Mouse (Mus musculus) MEL (cell line): ENCODE results near the gene Hsp90b1. TPM values are rescaled to one million over a fixed set of nuclear protein-coding genes. Genes with fewer than 3 reads are reported as not detected.

ENCODE experiments used
- DNase-seq: peaks from one replicate; pipeline ENCODE4 v3.0.0; 2011; ENCODE audit warnings: low read depth, low spot score
- H3K27ac ChIP-seq: 2 replicates; pipeline ENCODE4 v1.5.1; 2012; ENCODE audit warnings: low read depth, mild to moderate bottlenecking, control low read depth, low read length, moderate library complexity; ENCODE audit not compliant: control insufficient read depth
- H3K27me3 ChIP-seq, 2 experiments: fragments of 150-350 bp in 1 of 2; sonication (generic) in 1 of 2; 2 replicates each; pipeline ENCODE4 v1.6.1; 2012; ENCODE audit warnings: low read length in 2 of 2, mild to moderate bottlenecking in 2 of 2, improper control_type of control experiment in 1 of 2, moderate library complexity in 1 of 2; ENCODE audit not compliant: insufficient read depth in 2 of 2, control insufficient read depth in 1 of 2
- H3K36me3 ChIP-seq, 2 experiments: 2 replicates each; pipeline ENCODE4 v1.6.1; 2012 to 2014; ENCODE audit warnings: low read length in 2 of 2, improper control_type of control experiment in 1 of 2, inconsistent platforms in 1 of 2, mild to moderate bottlenecking in 1 of 2; ENCODE audit not compliant: insufficient read depth in 2 of 2, control insufficient read depth in 1 of 2
- H3K4me1 ChIP-seq, 2 experiments: fragments of 150-350 bp in 1 of 2; sonication (generic) in 1 of 2; 2 replicates each; pipeline ENCODE4 v1.6.1; 2012; ENCODE audit warnings: low read length in 2 of 2, improper control_type of control experiment in 1 of 2, mild to moderate bottlenecking in 1 of 2; ENCODE audit not compliant: insufficient read depth in 2 of 2, control insufficient read depth in 1 of 2
- H3K4me3 ChIP-seq, 2 experiments: fragments of 150-350 bp in 1 of 2; sonication (generic) in 1 of 2; 2 replicates each; pipeline ENCODE4 v1.5.1; 2012; ENCODE audit warnings: low read depth in 2 of 2, low read length in 2 of 2, mild to moderate bottlenecking in 2 of 2, moderate library complexity in 2 of 2, control low read depth in 1 of 2, improper control_type of control experiment in 1 of 2; ENCODE audit not compliant: control insufficient read depth in 1 of 2, insufficient read depth in 1 of 2
- H3K79me2 ChIP-seq: 2 replicates; pipeline ENCODE4 v1.6.1; 2012; ENCODE audit warnings: mild to moderate bottlenecking, low read length, moderate library complexity; ENCODE audit not compliant: control insufficient read depth, poor library complexity, insufficient read depth
- H3K9ac ChIP-seq: 2 replicates; pipeline ENCODE4 v1.6.1; 2012; ENCODE audit warnings: low read depth, mild to moderate bottlenecking, control low read depth, low read length, moderate library complexity; ENCODE audit not compliant: control insufficient read depth, poor library complexity, severe bottlenecking
- H3K9me3 ChIP-seq: fragments of 150-350 bp; sonication (generic); replicated peaks from 2 replicates; pipeline ENCODE4 v1.6.1; 2012; ENCODE audit warnings: mild to moderate bottlenecking, low read length, improper control_type of control experiment, moderate library complexity; ENCODE audit not compliant: insufficient read depth
- BHLHE40 ChIP-seq: IDR thresholded peaks from 2 replicates; pipeline ENCODE4 v1.6.1; 2012; ENCODE audit warnings: low read depth, mild to moderate bottlenecking, inconsistent platforms, low read length, improper control_type of control experiment, borderline replicate concordance
- CHD1 ChIP-seq: IDR thresholded peaks from 2 replicates; pipeline ENCODE4 v1.6.1; 2012; ENCODE audit warnings: low read depth, mild to moderate bottlenecking, inconsistent platforms, low read length, improper control_type of control experiment
- CHD2 ChIP-seq: IDR thresholded peaks from 2 replicates; pipeline ENCODE4 v1.6.1; 2011; ENCODE audit warnings: low read length, improper control_type of control experiment
- ELF1 ChIP-seq: IDR thresholded peaks from 2 replicates; pipeline ENCODE4 v1.6.1; 2014; ENCODE audit warnings: low read depth, mild to moderate bottlenecking, inconsistent platforms, low read length, improper control_type of control experiment, moderate library complexity
- ETS1 ChIP-seq: IDR thresholded peaks from 2 replicates; pipeline ENCODE4 v1.6.1; 2012; ENCODE audit warnings: low read depth, mild to moderate bottlenecking, inconsistent platforms, low read length, improper control_type of control experiment, moderate library complexity
- GATA1 ChIP-seq: IDR thresholded peaks from 2 replicates; pipeline ENCODE4 v1.6.1; 2011; ENCODE audit warnings: low read depth, low read length, improper control_type of control experiment
- HCFC1 ChIP-seq: IDR thresholded peaks from 2 replicates; pipeline ENCODE4 v1.6.1; 2012; ENCODE audit warnings: low read depth, mild to moderate bottlenecking, inconsistent platforms, low read length, improper control_type of control experiment, moderate library complexity
- KAT2A ChIP-seq: conservative IDR thresholded peaks from 2 replicates; pipeline ENCODE4 v1.6.1; 2012; ENCODE audit warnings: low read depth, low read length, improper control_type of control experiment, inconsistent platforms
- MAFK ChIP-seq: IDR thresholded peaks from 2 replicates; pipeline ENCODE4 v1.6.1; 2011; ENCODE audit warnings: low read depth, mild to moderate bottlenecking, low read length, improper control_type of control experiment, borderline replicate concordance
- MAX ChIP-seq: IDR thresholded peaks from 2 replicates; pipeline ENCODE4 v1.6.1; 2011; ENCODE audit warnings: low read length, improper control_type of control experiment
- MAZ ChIP-seq: IDR thresholded peaks from 2 replicates; pipeline ENCODE4 v1.6.1; 2012; ENCODE audit warnings: low read depth, mild to moderate bottlenecking, inconsistent platforms, low read length, improper control_type of control experiment
- MXI1 ChIP-seq: IDR thresholded peaks from 2 replicates; pipeline ENCODE4 v1.6.1; 2011; ENCODE audit warnings: mild to moderate bottlenecking, low read depth, low read length, improper control_type of control experiment
- MYB ChIP-seq: IDR thresholded peaks from 2 replicates; pipeline ENCODE4 v1.6.1; 2011; ENCODE audit warnings: mild to moderate bottlenecking, low read depth, low read length, improper control_type of control experiment
- MYC ChIP-seq: IDR thresholded peaks from 2 replicates; pipeline ENCODE4 v1.6.1; 2011; ENCODE audit warnings: low read depth, mild to moderate bottlenecking, low read length, improper control_type of control experiment, moderate library complexity
- NELFE ChIP-seq: IDR thresholded peaks from 2 replicates; pipeline ENCODE4 v1.6.1; 2011; ENCODE audit warnings: low read depth, low read length, improper control_type of control experiment
- NRF1 ChIP-seq: IDR thresholded peaks from 2 replicates; pipeline ENCODE4 v1.6.1; 2014; ENCODE audit warnings: low read depth, mild to moderate bottlenecking, inconsistent platforms, low read length, improper control_type of control experiment, moderate library complexity; ENCODE audit not compliant: poor library complexity, insufficient read depth, severe bottlenecking
- POLR2A ChIP-seq, 2 experiments: IDR thresholded peaks; 2 replicates each; pipeline ENCODE4 v1.6.1; 2011 to 2012; ENCODE audit warnings: low read length in 2 of 2, mild to moderate bottlenecking in 2 of 2, control low read depth in 1 of 2, improper control_type of control experiment in 1 of 2, low read depth in 1 of 2, moderate library complexity in 1 of 2; ENCODE audit not compliant: control insufficient read depth in 1 of 2, insufficient read depth in 1 of 2, poor library complexity in 1 of 2
- RCOR1 ChIP-seq: IDR thresholded peaks from 2 replicates; pipeline ENCODE4 v1.6.1; 2012; ENCODE audit warnings: low read depth, mild to moderate bottlenecking, inconsistent platforms, low read length, improper control_type of control experiment
- SIN3A ChIP-seq: IDR thresholded peaks from 2 replicates; pipeline ENCODE4 v1.6.1; 2012; ENCODE audit warnings: low read length, improper control_type of control experiment, inconsistent platforms
- SMC3 ChIP-seq: IDR thresholded peaks from 2 replicates; pipeline ENCODE4 v1.6.1; 2011; ENCODE audit warnings: low read depth, low read length, improper control_type of control experiment
- TBP ChIP-seq: IDR thresholded peaks from 2 replicates; pipeline ENCODE4 v1.8.0; 2011; ENCODE audit warnings: low read depth, low read length, improper control_type of control experiment
- UBTF ChIP-seq: IDR thresholded peaks from 2 replicates; pipeline ENCODE4 v1.6.1; 2012; ENCODE audit warnings: low read depth, mild to moderate bottlenecking, inconsistent platforms, low read length, improper control_type of control experiment, moderate library complexity, borderline replicate concordance; ENCODE audit not compliant: insufficient read depth
- USF2 ChIP-seq, 2 experiments: IDR thresholded peaks; 2 replicates each; pipeline ENCODE4 v1.6.1; 2011 to 2012; ENCODE audit warnings: improper control_type of control experiment in 2 of 2, low read length in 2 of 2, borderline replicate concordance in 1 of 2, inconsistent platforms in 1 of 2, low read depth in 1 of 2, mild to moderate bottlenecking in 1 of 2; ENCODE audit not compliant: insufficient read depth in 1 of 2
- ZMIZ1 ChIP-seq: IDR thresholded peaks from 2 replicates; pipeline ENCODE4 v1.6.1; 2012; ENCODE audit warnings: low read depth, mild to moderate bottlenecking, inconsistent platforms, low read length, improper control_type of control experiment, moderate library complexity
- ZNF384 ChIP-seq: IDR thresholded peaks from 2 replicates; pipeline ENCODE4 v1.6.1; 2012; ENCODE audit warnings: low read depth, mild to moderate bottlenecking, inconsistent platforms, low read length, improper control_type of control experiment
- polyA plus RNA-seq, 2 experiments: library from polyadenylated mRNA; stranded (reverse) in 1 of 2; unstranded in 1 of 2; fragments of >175 nt in 1 of 2; fragments of >200 nt in 1 of 2; gene quantifications; 2 replicates each; pipeline versions ENCODE4 v1.2.1 to v1.2.4; 2012; ENCODE audit warnings: low replicate concordance in 2 of 2, low read depth in 1 of 2; ENCODE audit not compliant: insufficient read length in 2 of 2, insufficient read depth in 1 of 2, missing spikeins in 1 of 2
- total RNA-seq: library from RNA; depleted of rRNA; stranded (reverse); fragments of 300-350 nt; gene quantifications from 2 replicates; pipeline ENCODE4 v1.2.3, GENCODE M21; 2012

Gene Hsp90b1
- total and polyA plus RNA-seq, 3 experiments, result 150 to 555 (median 420) TPM

- H3K9ac ChIP-seq, result peak overlapping the region; percentile 91
- peak overlapping the region; percentile 61 to 84 for H3K4me3 ChIP-seq
- peaks cover 14 to 22% of the 10 kb centered on the region in 2 experiments for H3K36me3 ChIP-seq
- H3K27ac ChIP-seq, result peak overlapping the region; percentile 99
- TF ChIP-seq MYB, result no peak
- TF ChIP-seq NELFE, result no peak
- 0 out of 2 replicates have a peak, but pooled peaks have one; percentile 3 for TF ChIP-seq GATA1
- TF ChIP-seq ZNF384, result peak; percentile 62; the same call in 1 of the 2 replicates
- peaks cover 0 to 16% of the 10 kb centered on the region in 2 experiments for H3K4me1 ChIP-seq
- peaks cover 31% of the 10 kb centered on the region for H3K79me2 ChIP-seq
- no peaks in the 10 kb centered on the region for H3K27me3 ChIP-seq
- no peaks in the 10 kb centered on the region for H3K9me3 ChIP-seq
- DNase-seq, result no peak
Measured at GRCm38 (mm10) chr10:86707134-86707533, 1.8 kb upstream of the Hsp90b1 start.

GRCm38 (mm10) chr10:86705922-86706752 lies 828 bp upstream of the Hsp90b1 start:
- Histone ChIP-seq H3K27ac (peak overlapping the region; percentile 99), H3K79me2 (peaks cover 38% of the 10 kb centered on the region), H3K9me3 (no peaks in the 10 kb centered on the region), H3K27me3 (no peaks in the 10 kb centered on the region), H3K4me1 (peaks cover 2 to 23% of the 10 kb centered on the region in 2 experiments), H3K4me3 (peak overlapping the region; percentile 61 to 84), H3K36me3 (peaks cover 22 to 30% of the 10 kb centered on the region in 2 experiments), H3K9ac (peak overlapping the region; percentile 91)
- DNase-seq, result peak; percentile 96
- no peak for TF ChIP-seq MAZ
- peak; percentile 78 for TF ChIP-seq SIN3A
- TF ChIP-seq ELF1, result peak; percentile 75
- TF ChIP-seq ZMIZ1, result peak; percentile 28
- TF ChIP-seq ETS1, result peak; percentile 32; the same call in 1 of the 2 replicates
- TF ChIP-seq HCFC1, result peak; percentile 96
- no peak; the same call in 1 of the 2 replicates for TF ChIP-seq MAX
- TF ChIP-seq POLR2A (IDR thresholded peaks at IDR 0.05; ENCODE audit: control insufficient read depth in 1 of 2, insufficient read depth in 1 of 2, low read depth in 1 of 2, low read length in 2 of 2, poor library complexity in 1 of 2), result peak; percentile 67 to 79; a peak in 3 of 4 replicates
- TF ChIP-seq TBP, result peak; percentile 77
- 0 out of 2 replicates have a peak, but pooled peaks have one; percentile 0 for TF ChIP-seq MYC
- TF ChIP-seq CHD2, result no peak
- TF ChIP-seq USF2 (IDR thresholded peaks at IDR 0.05; ENCODE audit: borderline replicate concordance in 1 of 2, insufficient read depth in 1 of 2, low read depth in 1 of 2, low read length in 2 of 2), result no peak
- TF ChIP-seq BHLHE40, result no peak
- TF ChIP-seq MXI1, result no peak; the same call in 1 of the 2 replicates
- peak; percentile 46; the same call in 1 of the 2 replicates for TF ChIP-seq UBTF
- peak; percentile 43; the same call in 1 of the 2 replicates for TF ChIP-seq NELFE
- TF ChIP-seq SMC3, result no peak
- TF ChIP-seq MAFK, result 0 out of 2 replicates have a peak, but pooled peaks have one; percentile 21
- 0 out of 2 replicates have a peak, but pooled peaks have one; percentile 7 for TF ChIP-seq NRF1
- TF ChIP-seq MYB, result 0 out of 2 replicates have a peak, but pooled peaks have one; percentile 71
- no peak for TF ChIP-seq CHD1
- TF ChIP-seq RCOR1, result no peak
- TF ChIP-seq KAT2A, result peak; percentile 98
